Mouse (Mus musculus): Measurements from ENCODE around the gene Cttnbp2. TPM values are rescaled to one million over a fixed set of nuclear protein-coding genes. Genes with fewer than 3 reads are reported as not detected.

Gene Cttnbp2
- polyA plus RNA-seq, 1 experiment from 2014 or later = 25.1 TPM

DNA sequence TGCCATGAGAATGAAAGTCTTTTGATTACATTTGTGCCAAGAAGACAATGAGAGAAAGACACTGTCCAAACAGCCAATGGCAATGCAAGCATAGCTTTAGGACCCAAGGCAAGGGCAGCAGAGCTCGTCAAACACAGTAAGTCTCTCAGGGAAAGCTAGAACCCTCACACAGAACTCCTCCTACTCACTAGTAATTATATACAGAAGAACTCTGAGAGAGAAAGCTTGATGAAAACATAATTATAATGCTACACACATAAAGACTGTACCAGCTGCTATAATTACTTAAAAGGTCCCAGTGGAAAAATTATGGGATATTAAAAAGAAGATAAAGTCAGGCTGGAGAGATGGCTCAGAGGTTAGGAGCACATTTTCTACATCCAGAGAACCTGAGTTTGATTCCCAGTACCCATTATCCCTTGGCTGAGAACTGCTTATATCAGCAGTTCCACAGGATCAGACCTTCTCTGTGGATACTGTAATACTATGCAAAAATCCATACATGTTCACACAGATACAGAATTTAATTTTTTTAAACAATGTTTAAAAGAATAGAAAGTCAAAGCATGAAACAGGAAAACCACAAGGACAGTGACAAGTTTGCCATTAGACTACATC, 37.2 kb downstream of the Cttnbp2 start:
- ATAC-seq (ENCODE audit: low FRiP score) = no peak
- Histone ChIP-seq H3K36me3 (ENCODE audit: control insufficient read depth, insufficient read depth, low read length) (no peaks in the 10 kb centered on the region), H3K4me1 (replicated peaks; ENCODE audit: control insufficient read depth, insufficient read depth, low read length) (no peaks in the 10 kb centered on the region), H3K27ac (ENCODE audit: low read depth, low read length) (no peak overlapping the region), H3K4me2 (replicated peaks; ENCODE audit: low read depth, low read length) (no peak overlapping the region), H3K9me3 (ENCODE audit: control insufficient read depth, low read length) (no peaks in the 10 kb centered on the region), H3K9ac (ENCODE audit: low read depth, low read length) (no peak overlapping the region), H3K4me3 (ENCODE audit: low read depth, low read length) (no peak overlapping the region), H3K27me3 (ENCODE audit: control insufficient read depth, insufficient read depth, low read length) (no peaks in the 10 kb centered on the region)
- 63% methylated on average over 1 of the region's 1 CpGs for WGBS
- DNase-seq (ENCODE audit: low spot score) = no peak

GRCm38 (mm10) chr6:18474983-18475382, 39.7 kb downstream of the Cttnbp2 start:
- no peaks in the 10 kb centered on the region for H3K4me1 ChIP-seq (replicated peaks; ENCODE audit: control insufficient read depth, insufficient read depth, low read length)
- WGBS = 81% methylated on average over 2 of the region's 2 CpGs

GRCm38 (mm10) chr6:18474541-18474940, 40.1 kb downstream of the Cttnbp2 start:
- DNase-seq (ENCODE audit: low spot score) (no peak), ATAC-seq (ENCODE audit: low FRiP score) (no peak)
- H3K9me3 ChIP-seq (ENCODE audit: control insufficient read depth, low read length) = no peaks in the 10 kb centered on the region
- no peak overlapping the region for H3K4me2 ChIP-seq (replicated peaks; ENCODE audit: low read depth, low read length)
- H3K4me1 ChIP-seq (replicated peaks; ENCODE audit: control insufficient read depth, insufficient read depth, low read length) = no peaks in the 10 kb centered on the region
- H3K9ac ChIP-seq (ENCODE audit: low read depth, low read length) = no peak overlapping the region
- WGBS = 58% methylated on average over 1 of the region's 1 CpGs
- no peaks in the 10 kb centered on the region for H3K27me3 ChIP-seq (ENCODE audit: control insufficient read depth, insufficient read depth, low read length)
- no peaks in the 10 kb centered on the region for H3K36me3 ChIP-seq (ENCODE audit: control insufficient read depth, insufficient read depth, low read length)
- H3K4me3 ChIP-seq (ENCODE audit: low read depth, low read length) = no peak overlapping the region
- no peak overlapping the region for H3K27ac ChIP-seq (ENCODE audit: low read depth, low read length)

More at GRCm38 (mm10) chr6:18474983-18475382, 39.7 kb downstream of the Cttnbp2 start:
- DNase-seq (ENCODE audit: low spot score) (no peak), ATAC-seq (ENCODE audit: low FRiP score) (no peak)
- H3K4me3 ChIP-seq (ENCODE audit: low read depth, low read length) = no peak overlapping the region
- H3K9ac ChIP-seq (ENCODE audit: low read depth, low read length) = no peak overlapping the region
- H3K4me2 ChIP-seq (replicated peaks; ENCODE audit: low read depth, low read length) = no peak overlapping the region
- no peaks in the 10 kb centered on the region for H3K27me3 ChIP-seq (ENCODE audit: control insufficient read depth, insufficient read depth, low read length)
- no peaks in the 10 kb centered on the region for H3K9me3 ChIP-seq (ENCODE audit: control insufficient read depth, low read length)
- H3K36me3 ChIP-seq (ENCODE audit: control insufficient read depth, insufficient read depth, low read length) = no peaks in the 10 kb centered on the region
- H3K27ac ChIP-seq (ENCODE audit: low read depth, low read length) = no peak overlapping the region

- Histone ChIP-seq H3K27me3 (ENCODE audit: control insufficient read depth, insufficient read depth, low read length) (no peaks in the 10 kb centered on the region), H3K36me3 (ENCODE audit: control insufficient read depth, insufficient read depth, low read length) (no peaks in the 10 kb centered on the region), H3K27ac (ENCODE audit: low read depth, low read length) (no peak overlapping the region), H3K4me1 (replicated peaks; ENCODE audit: control insufficient read depth, insufficient read depth, low read length) (no peaks in the 10 kb centered on the region), H3K9me3 (ENCODE audit: control insufficient read depth, low read length) (no peaks in the 10 kb centered on the region), H3K4me3 (ENCODE audit: low read depth, low read length) (no peak overlapping the region), H3K9ac (ENCODE audit: low read depth, low read length) (no peak overlapping the region), H3K4me2 (replicated peaks; ENCODE audit: low read depth, low read length) (no peak overlapping the region)
- no peak for ATAC-seq (ENCODE audit: low FRiP score)
- WGBS = 86% methylated on average over 2 of the region's 2 CpGs
- DNase-seq (ENCODE audit: low spot score) = no peak
These were observed 45.4 kb downstream of the Cttnbp2 start for GRCm38 (mm10) chr6:18469206-18469605.

DNA sequence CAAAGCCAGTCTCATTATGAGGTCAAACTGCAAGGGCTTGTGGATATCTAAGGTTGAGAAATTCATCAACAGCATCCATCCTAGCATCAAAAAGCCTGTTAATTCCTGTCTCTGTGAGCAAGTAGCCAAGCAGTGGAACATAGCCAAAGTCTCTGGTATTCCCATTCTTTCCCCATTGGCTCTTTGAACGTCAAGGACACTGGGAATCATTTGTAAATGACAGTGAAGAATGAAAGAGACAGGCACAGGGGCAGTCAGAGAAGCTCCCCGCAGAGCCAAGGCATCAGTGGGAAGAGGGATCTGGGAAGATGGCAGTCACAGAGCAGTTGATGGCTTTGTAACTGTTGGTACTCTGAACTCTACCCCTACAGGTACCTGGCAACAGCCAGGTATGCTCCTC, 46.9 kb downstream of the Cttnbp2 start:
- WGBS = 34% methylated on average over 2 of the region's 2 CpGs
- ATAC-seq (ENCODE audit: low FRiP score) = no peak; the same call in 1 of the 2 replicates

DNA sequence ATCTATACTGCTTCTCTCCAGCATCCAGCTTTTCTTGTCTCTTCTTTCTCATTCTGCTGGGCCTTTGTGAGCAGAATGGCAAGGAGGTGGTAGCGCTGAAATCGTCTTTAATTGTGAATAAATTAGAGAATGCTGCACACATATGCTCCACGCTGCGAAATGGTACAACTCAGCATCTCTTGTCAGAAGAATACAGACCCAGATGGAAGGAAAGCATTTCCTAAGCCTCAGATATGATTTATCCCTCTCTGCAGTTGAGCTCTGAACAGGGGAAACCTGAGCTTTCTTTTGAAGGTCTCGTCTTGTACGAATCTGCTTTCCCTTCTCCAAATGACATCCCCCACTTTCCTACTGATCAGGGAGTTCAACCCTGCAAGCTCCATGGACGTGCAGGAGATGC, 48.4 kb downstream of the Cttnbp2 start:
- WGBS = 75% methylated on average over 7 of the region's 7 CpGs
- Histone ChIP-seq H3K4me1 (replicated peaks; ENCODE audit: control insufficient read depth, insufficient read depth, low read length) (no peaks in the 10 kb centered on the region), H3K27ac (ENCODE audit: low read depth, low read length) (no peak overlapping the region), H3K36me3 (ENCODE audit: control insufficient read depth, insufficient read depth, low read length) (no peaks in the 10 kb centered on the region), H3K4me2 (replicated peaks; ENCODE audit: low read depth, low read length) (no peak overlapping the region), H3K4me3 (ENCODE audit: low read depth, low read length) (no peak overlapping the region), H3K9me3 (ENCODE audit: control insufficient read depth, low read length) (no peaks in the 10 kb centered on the region), H3K9ac (ENCODE audit: low read depth, low read length) (no peak overlapping the region), H3K27me3 (ENCODE audit: control insufficient read depth, insufficient read depth, low read length) (no peaks in the 10 kb centered on the region)
- ATAC-seq (ENCODE audit: low FRiP score) (no peak), DNase-seq (ENCODE audit: low spot score) (no peak)

More for the DNA sequence above, 46.9 kb downstream of the Cttnbp2 start:
- no peak for DNase-seq (ENCODE audit: low spot score)
- H3K9me3 ChIP-seq (ENCODE audit: control insufficient read depth, low read length) = no peaks in the 10 kb centered on the region
- no peak overlapping the region for H3K27ac ChIP-seq (ENCODE audit: low read depth, low read length)
- H3K4me3 ChIP-seq (ENCODE audit: low read depth, low read length) = no peak overlapping the region
- no peaks in the 10 kb centered on the region for H3K36me3 ChIP-seq (ENCODE audit: control insufficient read depth, insufficient read depth, low read length)
- H3K4me2 ChIP-seq (replicated peaks; ENCODE audit: low read depth, low read length) = no peak overlapping the region
- H3K27me3 ChIP-seq (ENCODE audit: control insufficient read depth, insufficient read depth, low read length) = no peaks in the 10 kb centered on the region
- no peak overlapping the region for H3K9ac ChIP-seq (ENCODE audit: low read depth, low read length)
- no peaks in the 10 kb centered on the region for H3K4me1 ChIP-seq (replicated peaks; ENCODE audit: control insufficient read depth, insufficient read depth, low read length)

- DNase-seq (ENCODE audit: low spot score) = no peak
- Histone ChIP-seq H3K4me2 (replicated peaks; ENCODE audit: low read depth, low read length) (no peak overlapping the region), H3K27me3 (ENCODE audit: control insufficient read depth, insufficient read depth, low read length) (no peaks in the 10 kb centered on the region), H3K4me3 (ENCODE audit: low read depth, low read length) (no peak overlapping the region), H3K4me1 (replicated peaks; ENCODE audit: control insufficient read depth, insufficient read depth, low read length) (no peaks in the 10 kb centered on the region), H3K27ac (ENCODE audit: low read depth, low read length) (no peak overlapping the region), H3K9ac (ENCODE audit: low read depth, low read length) (no peak overlapping the region), H3K36me3 (ENCODE audit: control insufficient read depth, insufficient read depth, low read length) (no peaks in the 10 kb centered on the region), H3K9me3 (ENCODE audit: control insufficient read depth, low read length) (no peaks in the 10 kb centered on the region)
- WGBS = 65% methylated on average over 10 of the region's 10 CpGs
- ATAC-seq (ENCODE audit: low FRiP score) = no peak
These were observed 49.0 kb downstream of the Cttnbp2 start for GRCm38 (mm10) chr6:18465626-18466025.

GRCm38 (mm10) chr6:18459657-18460056, 55.0 kb downstream of the Cttnbp2 start:
- DNase-seq (ENCODE audit: low spot score) = no peak
- 82% methylated on average over 1 of the region's 1 CpGs for WGBS
- Histone ChIP-seq H3K27ac (ENCODE audit: low read depth, low read length) (no peak overlapping the region), H3K4me3 (ENCODE audit: low read depth, low read length) (no peak overlapping the region), H3K4me1 (replicated peaks; ENCODE audit: control insufficient read depth, insufficient read depth, low read length) (no peaks in the 10 kb centered on the region), H3K36me3 (ENCODE audit: control insufficient read depth, insufficient read depth, low read length) (no peaks in the 10 kb centered on the region), H3K9ac (ENCODE audit: low read depth, low read length) (no peak overlapping the region), H3K9me3 (ENCODE audit: control insufficient read depth, low read length) (no peaks in the 10 kb centered on the region), H3K27me3 (ENCODE audit: control insufficient read depth, insufficient read depth, low read length) (no peaks in the 10 kb centered on the region), H3K4me2 (replicated peaks; ENCODE audit: low read depth, low read length) (no peak overlapping the region)
- ATAC-seq (ENCODE audit: low FRiP score) = no peak

- Histone ChIP-seq H3K27ac (ENCODE audit: low read depth, low read length) (no peak overlapping the region), H3K9me3 (ENCODE audit: control insufficient read depth, low read length) (no peaks in the 10 kb centered on the region), H3K9ac (ENCODE audit: low read depth, low read length) (no peak overlapping the region), H3K4me3 (ENCODE audit: low read depth, low read length) (no peak overlapping the region), H3K4me2 (replicated peaks; ENCODE audit: low read depth, low read length) (no peak overlapping the region), H3K4me1 (replicated peaks; ENCODE audit: control insufficient read depth, insufficient read depth, low read length) (no peaks in the 10 kb centered on the region), H3K27me3 (ENCODE audit: control insufficient read depth, insufficient read depth, low read length) (no peaks in the 10 kb centered on the region), H3K36me3 (ENCODE audit: control insufficient read depth, insufficient read depth, low read length) (no peaks in the 10 kb centered on the region)
- no peak for ATAC-seq (ENCODE audit: low FRiP score)
- no peak for DNase-seq (ENCODE audit: low spot score)
- WGBS = 87% methylated on average over 5 of the region's 5 CpGs
These were observed 64.0 kb downstream of the Cttnbp2 start for GRCm38 (mm10) chr6:18450551-18451193.

Measured in hindbrain, embryonic 11.5 days (tissue).